Mouse (Mus musculus) neural tube, embryonic 14.5 days (tissue): ENCODE measurements at regions not wholly inside any gene's neighbourhood (a gene's known extent, or its start where the extent isn't known, plus 50 kb on each side); places are given as distances from the start of the nearest gene placed in this dataset.

Source experiments
- ATAC-seq: fragments of 200-750 bp; cut with Nextera tagmentation; 2 replicates; pipeline ENCODE4 v1.8.0; 2017; ENCODE audit warnings: low read depth, mild to moderate bottlenecking, moderate TSS enrichment, moderate library complexity
- H3K27ac ChIP-seq: fragments of 300-500 bp; sonication (generic); 2 replicates; pipeline ENCODE4 v1.5.1; 2014; ENCODE audit warnings: low read depth, mild to moderate bottlenecking, control low read depth, low read length, moderate library complexity, mixed read lengths
- H3K27me3 ChIP-seq: fragments of 300-500 bp; sonication (generic); 2 replicates; pipeline ENCODE4 v1.6.1; 2014; ENCODE audit warnings: low read length; ENCODE audit not compliant: control insufficient read depth, insufficient read depth
- H3K36me3 ChIP-seq: fragments of 300-500 bp; sonication (generic); 2 replicates; pipeline ENCODE4 v1.6.1; 2014; ENCODE audit warnings: low read length, mixed read lengths; ENCODE audit not compliant: control insufficient read depth, insufficient read depth
- H3K4me1 ChIP-seq: fragments of 300-500 bp; sonication (generic); 2 replicates; pipeline ENCODE4 v1.6.1; 2014; ENCODE audit warnings: low read length; ENCODE audit not compliant: control insufficient read depth, insufficient read depth
- H3K4me2 ChIP-seq: fragments of 300-500 bp; sonication (generic); 2 replicates; pipeline ENCODE4 v1.6.1; 2014; ENCODE audit warnings: mild to moderate bottlenecking, low read depth, low read length, control low read depth
- H3K4me3 ChIP-seq: fragments of 300-500 bp; sonication (generic); 2 replicates; pipeline ENCODE4 v1.5.1; 2014; ENCODE audit warnings: low read depth, low read length, control low read depth, mixed read lengths
- H3K9ac ChIP-seq: fragments of 300-500 bp; sonication (generic); replicated peaks from 2 replicates; pipeline ENCODE4 v1.6.1; 2014; ENCODE audit warnings: low read depth, mild to moderate bottlenecking, control low read depth, low read length, mixed read lengths
- H3K9me3 ChIP-seq: fragments of 300-500 bp; sonication (generic); 2 replicates; pipeline ENCODE4 v1.6.1; 2016; ENCODE audit warnings: low read length; ENCODE audit not compliant: control insufficient read depth
- WGBS: fragments of 180-500 bp; shearing (Covaris S2); extraction: QIAGEN DNeasy Blood & Tissue Kit; methylation state at CpG from one replicate; pipeline ENCODE4 v1.1.7; 2014; 5-methylcytosine and 5-hydroxymethylcytosine counted together

GRCm38 (mm10) chr7:111158791-111159286 lies 76.0 kb upstream of the Eif4g2 start:
- ATAC-seq, result no peak
- no peak overlapping the region for H3K9ac ChIP-seq
- no peaks in the 10 kb centered on the region for H3K36me3 ChIP-seq
- no peaks in the 10 kb centered on the region for H3K9me3 ChIP-seq
- no peak overlapping the region for H3K4me2 ChIP-seq
- H3K27me3 ChIP-seq, result no peaks in the 10 kb centered on the region
- no peak overlapping the region for H3K27ac ChIP-seq
- H3K4me3 ChIP-seq, result no peak overlapping the region
- no peaks in the 10 kb centered on the region for H3K4me1 ChIP-seq
- 52% methylated on average over 6 of the region's 6 CpGs for WGBS

GRCm38 (mm10) chr7:111157754-111158325 lies 75.0 kb upstream of the Eif4g2 start:
- no peaks in the 10 kb centered on the region for H3K27me3 ChIP-seq
- no peak overlapping the region for H3K9ac ChIP-seq
- no peak overlapping the region for H3K4me2 ChIP-seq
- no peak overlapping the region for H3K27ac ChIP-seq
- H3K4me3 ChIP-seq, result no peak overlapping the region
- no peaks in the 10 kb centered on the region for H3K36me3 ChIP-seq
- no peaks in the 10 kb centered on the region for H3K9me3 ChIP-seq
- H3K4me1 ChIP-seq, result no peaks in the 10 kb centered on the region
- ATAC-seq, result no peak
- 59% methylated on average over 9 of the region's 9 CpGs for WGBS

GRCm38 (mm10) chr7:111157287-111157686 lies 74.5 kb upstream of the Eif4g2 start:
- Histone ChIP-seq H3K9me3 (no peaks in the 10 kb centered on the region), H3K36me3 (no peaks in the 10 kb centered on the region), H3K4me3 (no peak overlapping the region), H3K4me2 (no peak overlapping the region), H3K27ac (no peak overlapping the region), H3K9ac (no peak overlapping the region), H3K27me3 (no peaks in the 10 kb centered on the region), H3K4me1 (no peaks in the 10 kb centered on the region)
- ATAC-seq, result no peak
- WGBS, result 13% methylated on average over 6 of the region's 6 CpGs

- no peak overlapping the region for H3K27ac ChIP-seq
- no peaks in the 10 kb centered on the region for H3K27me3 ChIP-seq
- H3K4me2 ChIP-seq, result no peak overlapping the region
- no peaks in the 10 kb centered on the region for H3K4me1 ChIP-seq
- H3K9me3 ChIP-seq, result no peaks in the 10 kb centered on the region
- ATAC-seq, result no peak
- no peak overlapping the region for H3K9ac ChIP-seq
- no peak overlapping the region for H3K4me3 ChIP-seq
- WGBS, result 38% methylated on average over 8 of the region's 8 CpGs
- H3K36me3 ChIP-seq, result no peaks in the 10 kb centered on the region
These were observed 73.8 kb upstream of the Eif4g2 start for GRCm38 (mm10) chr7:111156472-111157231.

GRCm38 (mm10) chr7:111155995-111156394 lies 73.2 kb upstream of the Eif4g2 start:
- no peaks in the 10 kb centered on the region for H3K9me3 ChIP-seq
- no peak overlapping the region for H3K4me3 ChIP-seq
- ATAC-seq, result no peak
- no peak overlapping the region for H3K9ac ChIP-seq
- no peaks in the 10 kb centered on the region for H3K4me1 ChIP-seq
- H3K36me3 ChIP-seq, result no peaks in the 10 kb centered on the region
- no peaks in the 10 kb centered on the region for H3K27me3 ChIP-seq
- 75% methylated on average over 6 of the region's 6 CpGs for WGBS
- H3K27ac ChIP-seq, result no peak overlapping the region
- no peak overlapping the region for H3K4me2 ChIP-seq

- no peak overlapping the region for H3K27ac ChIP-seq
- WGBS, result 90% methylated on average over 13 of the region's 13 CpGs
These were observed 71.4 kb upstream of the Eif4g2 start for GRCm38 (mm10) chr7:111154217-111154616.

GRCm38 (mm10) chr7:111150540-111150939 lies 67.7 kb upstream of the Eif4g2 start:
- no peaks in the 10 kb centered on the region for H3K27me3 ChIP-seq
- no peaks in the 10 kb centered on the region for H3K4me1 ChIP-seq
- no peaks in the 10 kb centered on the region for H3K9me3 ChIP-seq
- H3K36me3 ChIP-seq, result no peaks in the 10 kb centered on the region
- no peak overlapping the region for H3K4me3 ChIP-seq
- 89% methylated on average over 5 of the region's 5 CpGs for WGBS
- no peak overlapping the region for H3K4me2 ChIP-seq
- H3K9ac ChIP-seq, result no peak overlapping the region
- ATAC-seq, result no peak
- H3K27ac ChIP-seq, result no peak overlapping the region

More at GRCm38 (mm10) chr7:111154217-111154616, 71.4 kb upstream of the Eif4g2 start:
- no peaks in the 10 kb centered on the region for H3K4me1 ChIP-seq
- no peak for ATAC-seq
- H3K27me3 ChIP-seq, result no peaks in the 10 kb centered on the region
- no peak overlapping the region for H3K4me2 ChIP-seq
- H3K4me3 ChIP-seq, result no peak overlapping the region
- H3K36me3 ChIP-seq, result no peaks in the 10 kb centered on the region
- H3K9me3 ChIP-seq, result no peaks in the 10 kb centered on the region
- no peak overlapping the region for H3K9ac ChIP-seq

GRCm38 (mm10) chr7:111150115-111150514 lies 67.3 kb upstream of the Eif4g2 start:
- no peaks in the 10 kb centered on the region for H3K9me3 ChIP-seq
- no peak overlapping the region for H3K4me3 ChIP-seq
- 86% methylated on average over 5 of the region's 5 CpGs for WGBS
- no peaks in the 10 kb centered on the region for H3K27me3 ChIP-seq
- ATAC-seq, result no peak
- no peaks in the 10 kb centered on the region for H3K4me1 ChIP-seq
- H3K9ac ChIP-seq, result no peak overlapping the region
- no peak overlapping the region for H3K4me2 ChIP-seq
- no peaks in the 10 kb centered on the region for H3K36me3 ChIP-seq
- no peak overlapping the region for H3K27ac ChIP-seq

- no peak overlapping the region for H3K4me2 ChIP-seq
- 89% methylated on average over 6 of the region's 6 CpGs for WGBS
- H3K9ac ChIP-seq, result no peak overlapping the region
- H3K27me3 ChIP-seq, result no peaks in the 10 kb centered on the region
- H3K27ac ChIP-seq, result no peak overlapping the region
- H3K4me1 ChIP-seq, result no peaks in the 10 kb centered on the region
- no peaks in the 10 kb centered on the region for H3K9me3 ChIP-seq
- H3K36me3 ChIP-seq, result no peaks in the 10 kb centered on the region
- ATAC-seq, result no peak
- no peak overlapping the region for H3K4me3 ChIP-seq
These were observed 64.8 kb upstream of the Eif4g2 start for GRCm38 (mm10) chr7:111147593-111147992.
